Mouse (Mus musculus) brain, embryonic 18.5 days (tissue): ENCODE measurements at regions not wholly inside any gene's neighbourhood (a gene's known extent, or its start where the extent isn't known, plus 50 kb on each side); places are given as distances from the start of the nearest gene placed in this dataset.

ENCODE experiments used
- DNase-seq: peaks from one replicate; pipeline ENCODE4 v3.0.0-alpha.2; 2012; ENCODE audit warnings: low read depth, low spot score

- DNase-seq = no peak
These were observed 3461.5 kb upstream of the Gm7489 start for GRCm38 (mm10) chr15:50423082-50423665.

DNA sequence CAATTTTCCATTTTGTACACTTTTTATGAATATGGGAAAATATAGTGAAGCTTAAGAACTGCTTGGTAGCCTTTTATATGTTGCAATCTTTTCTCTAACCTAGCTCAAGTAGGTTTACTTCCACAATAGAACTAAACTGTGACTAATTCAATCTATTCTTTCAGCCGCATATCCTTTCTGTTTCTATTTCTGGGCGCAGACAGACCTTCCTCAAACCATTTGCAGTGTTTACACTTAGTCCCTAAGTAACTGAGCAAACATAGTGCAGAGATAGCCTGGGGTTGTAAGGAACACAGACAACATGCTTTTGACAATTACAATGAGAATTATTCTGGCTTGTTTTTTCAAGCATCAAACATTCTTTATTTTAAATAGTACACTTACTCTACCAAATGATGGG lies 3435.1 kb upstream of the Gm7489 start:
- no peak for DNase-seq

DNA sequence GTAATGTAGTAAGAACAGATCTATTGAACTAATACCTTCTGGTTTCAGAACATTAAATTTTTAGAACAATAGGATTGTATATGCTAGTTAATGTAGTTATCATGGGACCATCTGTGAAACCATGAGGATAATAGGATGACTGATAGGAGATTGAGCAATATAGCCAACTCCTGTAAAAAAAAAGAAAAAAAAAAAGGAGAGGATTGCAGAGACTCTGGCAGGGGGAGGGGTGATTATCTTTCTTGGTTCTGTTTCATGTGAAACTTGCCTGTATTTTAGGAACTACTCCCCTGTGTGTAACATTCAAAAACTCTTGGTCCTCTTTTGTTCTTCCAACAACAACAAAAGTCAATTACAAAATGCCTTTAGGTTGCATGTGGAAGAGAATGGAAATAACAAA lies 3412.1 kb upstream of the Gm7489 start:
- DNase-seq = no peak

DNA sequence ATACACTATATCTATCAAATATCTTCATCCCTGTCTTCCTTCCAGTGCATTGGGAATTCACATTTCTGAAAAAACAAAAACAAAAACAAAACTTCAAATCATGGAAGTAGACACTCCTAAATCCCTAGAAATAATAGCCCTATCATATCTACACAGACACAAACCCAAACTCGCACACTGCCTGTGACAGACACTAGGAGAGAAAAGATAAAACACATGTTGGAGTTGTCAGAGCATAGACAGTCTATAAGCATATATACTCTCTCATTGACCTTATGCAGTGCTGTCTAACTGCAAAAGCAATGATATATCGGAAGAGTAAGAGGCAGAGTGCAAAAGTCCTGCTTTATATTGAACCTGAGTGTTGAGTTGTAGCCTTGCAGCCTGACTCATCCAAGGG lies 3386.0 kb upstream of the Gm7489 start:
- no peak for DNase-seq

GRCm38 (mm10) chr15:50507999-50508624 lies 3376.6 kb upstream of the Gm7489 start:
- DNase-seq = no peak

DNA sequence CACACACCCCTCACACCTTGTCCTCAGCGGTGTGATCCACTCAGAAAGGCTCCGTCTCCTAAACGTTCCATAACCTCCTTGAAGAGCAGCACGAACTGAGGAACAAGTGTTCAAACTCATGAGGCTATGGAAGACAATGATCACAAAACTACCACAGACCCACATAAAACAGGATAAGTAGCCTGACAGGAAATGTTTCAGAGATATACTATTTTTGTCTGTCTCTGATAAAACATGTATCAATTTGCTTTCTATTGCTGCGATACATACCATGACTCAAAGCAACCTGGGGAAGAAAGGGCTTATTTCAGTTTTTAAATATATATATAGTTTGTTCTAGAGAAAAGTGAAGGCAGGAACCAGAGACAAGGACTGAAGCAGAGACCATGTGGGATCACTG lies 3371.7 kb upstream of the Gm7489 start:
- no peak for DNase-seq

- DNase-seq = no peak
These were observed 3359.9 kb upstream of the Gm7489 start for GRCm38 (mm10) chr15:50524841-50525240.

DNA sequence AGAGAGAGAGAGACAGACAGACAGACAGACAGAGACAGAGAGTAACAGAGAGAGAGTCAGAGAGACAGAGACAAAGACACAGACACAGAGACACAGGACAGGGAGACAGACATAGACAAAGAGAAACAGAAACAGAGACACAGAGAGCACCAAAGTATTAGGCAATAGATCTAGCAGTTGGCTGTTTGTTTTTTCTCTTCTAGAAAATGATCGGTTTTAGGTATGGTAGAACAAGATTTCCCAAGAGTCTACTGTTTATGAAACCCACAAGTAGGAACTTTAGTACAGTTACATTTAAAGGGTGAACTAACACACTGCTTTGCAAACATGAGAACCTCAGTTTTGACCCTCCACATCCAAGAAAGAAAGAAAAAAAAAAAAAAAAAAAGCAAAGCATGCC lies 3350.2 kb upstream of the Gm7489 start:
- DNase-seq = no peak

GRCm38 (mm10) chr15:50563611-50564010 lies 3321.1 kb upstream of the Gm7489 start:
- DNase-seq = no peak

- DNase-seq = no peak
These were observed 3303.9 kb upstream of the Gm7489 start for GRCm38 (mm10) chr15:50580811-50581210.

DNA sequence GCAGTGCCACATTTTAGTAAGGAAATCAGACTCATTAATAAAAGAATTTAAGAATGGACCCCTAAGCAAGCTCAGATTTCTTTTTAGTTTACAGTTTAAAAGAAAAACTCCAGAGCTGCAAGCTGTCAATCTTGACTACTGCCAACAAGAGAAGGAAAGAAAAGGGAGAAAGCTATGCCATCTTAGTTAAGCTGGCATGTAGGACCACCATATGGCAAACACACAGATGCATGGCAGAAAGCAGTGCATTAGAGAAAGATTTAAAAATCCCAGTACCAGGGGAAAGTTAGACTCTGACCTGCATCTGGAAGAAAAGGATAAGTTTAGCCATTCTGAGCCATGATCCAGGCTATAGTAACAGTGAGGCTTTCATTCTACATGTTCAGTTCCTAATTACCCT lies 3300.8 kb upstream of the Gm7489 start:
- peak; percentile 10 for DNase-seq

DNA sequence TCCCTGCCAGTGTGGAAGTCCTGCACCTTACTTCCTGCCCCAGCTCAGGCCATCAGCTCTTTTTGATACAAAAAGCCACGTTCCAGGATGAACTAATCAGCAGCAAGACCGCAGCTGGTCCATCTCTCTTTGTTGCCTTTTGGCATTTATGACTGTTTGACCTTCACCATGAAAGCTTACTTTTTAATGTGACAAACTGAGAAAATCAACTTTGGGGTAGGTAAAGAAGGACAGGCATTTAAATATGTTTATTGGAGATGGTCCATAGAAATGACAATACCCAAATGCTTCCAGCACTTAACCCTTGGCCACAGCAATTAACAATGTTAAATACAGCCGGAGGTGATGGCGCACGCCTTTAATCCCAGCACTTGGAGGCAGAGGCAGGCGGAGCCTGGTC lies 3299.2 kb upstream of the Gm7489 start:
- DNase-seq = no peak
